ENCODE assay signal across 9 mouse cellular contexts in genomic region chr2:30651831-30652230, GRCm38 (mm10). TPM values are rescaled to one million over a fixed set of nuclear protein-coding genes. Genes with fewer than 3 reads are reported as not detected.
DNase-seq lines count a peak whose midpoint lies in the region; ATAC-seq and TF ChIP-seq lines count a peak whose summit lies in the region.
"Had no signal": no experiment of that assay in that cellular context is flagged by ENCODE, and none has a peak within 500 bp of the region (broad histone marks: within the 10 kb centered on the region; RNA-seq: fewer than 3 reads in every experiment).

No protein-coding gene starts in this region.

- H3K9me3 ChIP-seq in forebrain, embryonic 15.5 days, result no peaks in the 10 kb centered on the region
- no peaks in the 10 kb centered on the region for H3K9me3 ChIP-seq in limb, embryonic 10.5 days (replicated peaks)
- H3K9me3 ChIP-seq in stomach, embryonic 14.5 days (ENCODE audit: control insufficient read depth, low read depth, low read length), result no peaks in the 10 kb centered on the region

- no peak overlapping the region for H3K4me3 ChIP-seq in left cerebral cortex, adult 2 months
- no peak overlapping the region for H3K4me3 ChIP-seq in forebrain, embryonic 15.5 days
- no peak overlapping the region for H3K4me3 ChIP-seq in limb, embryonic 10.5 days
- no peak overlapping the region for H3K4me3 ChIP-seq in stomach, embryonic 14.5 days (ENCODE audit: low read depth, low read length)

- intact Hi-C loops in left cerebral cortex, adult 2 months (cut with DNase I), result no loop called here

- H3K27ac ChIP-seq in left cerebral cortex, adult 2 months, result peak overlapping the region; percentile 97
- peak overlapping the region; percentile 91 for H3K27ac ChIP-seq in forebrain, embryonic 15.5 days (replicated peaks)
- H3K27ac ChIP-seq in limb, embryonic 10.5 days, result peak overlapping the region; percentile 95
- H3K27ac ChIP-seq in stomach, embryonic 14.5 days (ENCODE audit: low read length), result peak overlapping the region; percentile 97

- 93% methylated on average over 1 of the region's 1 CpGs for WGBS in forebrain, embryonic 15.5 days
- 86% methylated on average over 1 of the region's 1 CpGs for WGBS in limb, embryonic 10.5 days
- 76% methylated on average over 1 of the region's 1 CpGs for WGBS in stomach, embryonic 14.5 days

- DNase-seq in left cerebral cortex, adult 2 months (ENCODE audit: extremely low spot score in 1 of 2, low spot score in 2 of 2), result no peak
- DNase-seq in left cerebral cortex, adult 9 months (ENCODE audit: low spot score in 2 of 2), result no peak
- DNase-seq in limb, embryonic 10.5 days (ENCODE audit: low spot score), result no peak
- no peak for DNase-seq in gastrocnemius, postnatal 10 days
- no peak for DNase-seq in urinary bladder, adult 2 months (ENCODE audit: low spot score)
- DNase-seq: lung, adult 2 months had no signal

- no peak overlapping the region for H3K9ac ChIP-seq in forebrain, embryonic 15.5 days (replicated peaks)
- H3K9ac ChIP-seq in stomach, embryonic 14.5 days (replicated peaks; ENCODE audit: low read depth, low read length), result no peak overlapping the region

- no peak overlapping the region for H3K4me2 ChIP-seq in forebrain, embryonic 15.5 days (replicated peaks)
- H3K4me2 ChIP-seq in stomach, embryonic 14.5 days (replicated peaks; ENCODE audit: low read depth, low read length), result no peak overlapping the region

- no peaks in the 10 kb centered on the region for H3K36me3 ChIP-seq in forebrain, embryonic 15.5 days
- no peaks in the 10 kb centered on the region for H3K36me3 ChIP-seq in limb, embryonic 10.5 days
- no peaks in the 10 kb centered on the region for H3K36me3 ChIP-seq in stomach, embryonic 14.5 days (ENCODE audit: control insufficient read depth, insufficient read depth, low read length)

- H3K4me1 ChIP-seq in forebrain, embryonic 15.5 days, result peaks cover 69% of the 10 kb centered on the region
- peaks cover 91% of the 10 kb centered on the region for H3K4me1 ChIP-seq in limb, embryonic 10.5 days
- peaks cover 46% of the 10 kb centered on the region for H3K4me1 ChIP-seq in stomach, embryonic 14.5 days (ENCODE audit: control insufficient read depth, insufficient read depth, low read length)

- TF ChIP-seq CTCF in left cerebral cortex, adult 2 months (IDR thresholded peaks at IDR 0.05), result no peak

- no peak for ATAC-seq in forebrain, embryonic 15.5 days (replicated peaks)
- no peak for ATAC-seq in stomach, embryonic 14.5 days (ENCODE audit: insufficient number of reproducible peaks, insufficient read depth, low FRiP score, low read depth)

- no peaks in the 10 kb centered on the region for H3K27me3 ChIP-seq in forebrain, embryonic 15.5 days
- H3K27me3 ChIP-seq in limb, embryonic 10.5 days (ENCODE audit: low read depth, poor library complexity, severe bottlenecking), result no peaks in the 10 kb centered on the region
- no peaks in the 10 kb centered on the region for H3K27me3 ChIP-seq in stomach, embryonic 14.5 days (ENCODE audit: control insufficient read depth, insufficient read depth, low read length)

RNA-seq across cellular contexts. Expression of gene Cstad, which starts 57.0 kb away (rescaled TPM):
- 1 to 10 TPM; 2.8 to 5.7 TPM for total RNA-seq in left cerebral cortex, adult 2 months (2021)
- 0.63 and 1.4 TPM in 2 replicates for polyA plus RNA-seq in forebrain, embryonic 15.5 days (2015; fragmentation: Nextera tagmentation; extraction: Ambion mirVana)
- 0.55 and 0.95 TPM in 2 replicates for polyA plus RNA-seq in limb, embryonic 10.5 days (2016; fragmentation: Nextera tagmentation; extraction: Ambion mirVana)
- 1.2 and 2.1 TPM in 2 replicates for polyA plus RNA-seq in stomach, embryonic 14.5 days (2014; fragmentation: Nextera tagmentation; extraction: Ambion mirVana)
- 1 to 10 TPM; 5.3 to 5.9 TPM for total RNA-seq in gastrocnemius, postnatal 10 days (2021)
- polyA plus RNA-seq in urinary bladder, adult 2 months (2012; rRNA removed), result 5.8 and 6.3 TPM in 2 replicates
- total RNA-seq: MEL had no signal
